Mouse (Mus musculus) heart, postnatal 0 days (tissue): ENCODE data around the gene Eln.

ENCODE experiments used
- CTCF ChIP-seq: IDR thresholded peaks from 2 replicates; pipeline ENCODE4 v1.5.1; 2016; ENCODE audit warnings: antibody characterized with exemption, control low read depth, low read depth
- EP300 ChIP-seq: IDR thresholded peaks from 2 replicates; pipeline ENCODE4 v1.6.1; 2016; ENCODE audit warnings: antibody characterized with exemption, low read depth

DNA sequence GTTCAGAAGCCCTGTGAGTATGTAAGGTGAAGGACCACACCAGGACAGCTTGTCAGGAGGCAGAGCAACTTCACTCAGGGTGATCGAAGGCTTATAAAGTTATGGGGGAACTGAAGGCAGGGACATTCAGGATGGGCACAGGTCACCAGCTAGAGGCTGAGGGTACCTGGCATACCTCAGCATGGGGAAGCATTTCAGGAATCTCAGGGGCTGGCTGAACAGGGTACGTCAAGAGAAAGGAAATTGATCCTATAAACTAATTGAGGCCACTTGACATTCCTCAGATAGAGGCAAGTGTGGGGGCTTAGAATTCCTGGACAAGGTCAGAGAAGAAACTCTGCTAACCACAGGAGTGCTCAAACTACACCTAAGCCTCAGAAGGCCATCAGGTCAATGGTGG lies 51.6 kb downstream of the Eln start:
- TF ChIP-seq CTCF (no peak), EP300 (no peak)
